Mouse (Mus musculus): ENCODE measurements at regions not wholly inside any gene's neighbourhood (a gene's known extent, or its start where the extent isn't known, plus 50 kb on each side); places are given as distances from the start of the nearest gene placed in this dataset.
"Not testable (repeated sequence)": the region's sequence is repeated elsewhere in the genome, so short reads cannot be mapped to it uniquely, and the experiment has no call there.

- not testable (repeated sequence) for DNase-seq
Measured at GRCm38 (mm10) chr12:77526581-77526980, 288.7 kb downstream of the Fut8 start.

GRCm38 (mm10) chr12:77527499-77527898 is 289.6 kb downstream of the Fut8 start:
- DNase-seq, result no peak

GRCm38 (mm10) chr12:77527953-77528865 is 290.3 kb downstream of the Fut8 start:
- no peak for DNase-seq

GRCm38 (mm10) chr12:77528868-77529271 is 290.9 kb downstream of the Fut8 start:
- DNase-seq, result no peak

- DNase-seq, result no peak
Measured at GRCm38 (mm10) chr12:77529414-77529813, 291.5 kb downstream of the Fut8 start.

- no peak for DNase-seq
Measured at GRCm38 (mm10) chr12:77529955-77530354, 292.0 kb downstream of the Fut8 start.

GRCm38 (mm10) chr12:77531294-77531693 is 293.4 kb downstream of the Fut8 start:
- DNase-seq, result peak; percentile 27 to 58

- DNase-seq, result no peak
Measured at GRCm38 (mm10) chr12:77532547-77532946, 294.6 kb downstream of the Fut8 start.

- DNase-seq, result no peak
Measured at GRCm38 (mm10) chr12:77533606-77534005, 295.7 kb downstream of the Fut8 start.

GRCm38 (mm10) chr12:77534079-77534478 is 296.2 kb downstream of the Fut8 start:
- no peak for DNase-seq

- DNase-seq, result no peak
Measured at GRCm38 (mm10) chr12:77535147-77535546, 297.2 kb downstream of the Fut8 start.

- DNase-seq, result no peak
Measured at GRCm38 (mm10) chr12:77537139-77537848, 299.4 kb downstream of the Fut8 start.

- peak in 1 of 2 experiments; percentile 7 for DNase-seq
Measured at GRCm38 (mm10) chr12:77539661-77540431, 301.9 kb downstream of the Fut8 start.

- no peak for DNase-seq
Measured at GRCm38 (mm10) chr12:77541051-77541765, 303.3 kb downstream of the Fut8 start.

- no peak for DNase-seq
Measured at GRCm38 (mm10) chr12:77541826-77542225, 303.9 kb downstream of the Fut8 start.

GRCm38 (mm10) chr12:77543651-77544050 is 305.7 kb downstream of the Fut8 start:
- no peak for DNase-seq

- no peak for DNase-seq
Measured at GRCm38 (mm10) chr12:77546165-77546564, 308.2 kb downstream of the Fut8 start.

- peak in 1 of 2 experiments; percentile 36 for DNase-seq
Measured at GRCm38 (mm10) chr12:77568286-77568685, 330.4 kb downstream of the Fut8 start.

GRCm38 (mm10) chr12:77570501-77570900 is 332.6 kb downstream of the Fut8 start:
- DNase-seq, result peak in 1 of 2 experiments; percentile 2

GRCm38 (mm10) chr12:77571071-77571470 is 333.1 kb downstream of the Fut8 start:
- DNase-seq, result no peak

GRCm38 (mm10) chr12:77575046-77575445 is 337.1 kb downstream of the Fut8 start:
- no peak for DNase-seq

GRCm38 (mm10) chr12:77588297-77588696 is 350.4 kb downstream of the Fut8 start:
- DNase-seq, result no peak

All from kidney, adult 8-10 months (tissue).